Mouse (Mus musculus): ENCODE measurements around the gene Tomm20.

Tomm20 gene

DNA sequence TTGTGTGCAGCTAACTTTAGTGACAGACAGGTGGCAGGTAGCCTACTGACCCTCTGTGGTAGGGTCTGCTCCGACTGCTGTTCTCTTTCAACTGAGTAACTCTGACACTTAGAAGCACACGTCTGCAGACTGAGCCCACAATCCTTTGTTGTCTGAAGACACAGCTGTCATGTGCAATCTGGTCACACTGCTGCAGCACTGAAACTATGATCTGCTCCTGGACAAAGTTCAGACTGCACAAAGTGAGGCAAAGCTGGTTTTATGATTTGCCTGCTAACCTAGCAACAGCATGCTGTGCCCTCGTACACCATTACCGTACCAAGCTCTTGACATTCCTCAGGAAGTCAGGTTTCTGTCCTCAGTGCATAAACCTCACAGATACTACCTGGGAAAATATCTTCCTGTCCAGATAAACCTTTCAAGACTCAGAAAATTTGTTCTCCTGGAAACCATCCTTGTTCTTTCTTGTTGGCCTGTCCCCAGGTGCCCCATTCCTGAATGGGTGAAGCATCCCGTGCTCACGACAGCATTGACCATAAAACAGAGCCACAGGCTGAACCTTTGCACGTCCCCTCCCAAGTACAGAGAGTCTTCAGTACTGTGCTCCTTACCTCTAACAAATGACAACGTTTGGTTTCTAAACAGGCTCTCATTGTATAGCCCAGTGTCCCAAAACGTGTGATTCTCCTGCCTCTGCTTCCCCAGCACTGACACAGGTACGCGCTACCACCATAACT is 6.4 kb upstream of the Tomm20 start:
- no peak for DNase-seq

DNA sequence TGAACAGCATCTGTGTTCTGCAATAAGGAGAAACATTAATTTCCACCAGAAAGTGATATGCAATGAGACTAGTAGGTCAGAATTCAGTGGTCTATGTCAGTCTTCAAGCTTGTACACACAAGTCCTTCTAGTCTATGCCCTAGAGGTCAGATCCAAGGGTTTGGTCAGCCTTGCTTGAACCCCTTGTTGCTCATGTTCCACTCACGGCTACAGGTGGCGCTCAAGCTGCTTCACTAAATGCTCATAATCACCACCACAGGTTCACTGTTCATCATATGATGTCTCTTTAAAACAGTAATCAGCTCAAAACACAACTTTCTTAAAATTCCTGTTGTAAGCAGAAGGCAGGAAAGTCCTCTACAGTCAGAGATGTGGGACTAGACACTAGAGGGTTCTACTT is 3.9 kb upstream of the Tomm20 start:
- DNase-seq = no peak

DNA sequence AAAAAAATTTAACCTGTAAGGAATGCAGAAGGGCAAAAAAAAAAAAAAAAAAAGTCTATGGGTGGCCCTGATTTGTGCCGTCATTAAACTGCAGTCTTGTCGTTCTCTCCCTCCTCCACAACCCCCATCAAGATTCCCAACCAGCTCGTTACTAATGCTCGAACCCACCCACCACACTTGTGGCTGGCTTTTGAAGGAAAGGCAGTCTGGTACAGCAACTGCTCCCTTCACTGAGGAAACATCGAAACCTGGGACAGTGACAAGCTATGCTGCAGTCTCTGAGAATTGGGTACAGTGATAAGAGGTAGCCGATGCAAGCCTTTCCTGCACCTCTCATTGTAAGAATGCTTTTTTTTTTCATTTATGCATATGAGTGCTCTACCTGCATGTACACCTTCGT is 800 bp upstream of the Tomm20 start:
- no peak for DNase-seq

DNA sequence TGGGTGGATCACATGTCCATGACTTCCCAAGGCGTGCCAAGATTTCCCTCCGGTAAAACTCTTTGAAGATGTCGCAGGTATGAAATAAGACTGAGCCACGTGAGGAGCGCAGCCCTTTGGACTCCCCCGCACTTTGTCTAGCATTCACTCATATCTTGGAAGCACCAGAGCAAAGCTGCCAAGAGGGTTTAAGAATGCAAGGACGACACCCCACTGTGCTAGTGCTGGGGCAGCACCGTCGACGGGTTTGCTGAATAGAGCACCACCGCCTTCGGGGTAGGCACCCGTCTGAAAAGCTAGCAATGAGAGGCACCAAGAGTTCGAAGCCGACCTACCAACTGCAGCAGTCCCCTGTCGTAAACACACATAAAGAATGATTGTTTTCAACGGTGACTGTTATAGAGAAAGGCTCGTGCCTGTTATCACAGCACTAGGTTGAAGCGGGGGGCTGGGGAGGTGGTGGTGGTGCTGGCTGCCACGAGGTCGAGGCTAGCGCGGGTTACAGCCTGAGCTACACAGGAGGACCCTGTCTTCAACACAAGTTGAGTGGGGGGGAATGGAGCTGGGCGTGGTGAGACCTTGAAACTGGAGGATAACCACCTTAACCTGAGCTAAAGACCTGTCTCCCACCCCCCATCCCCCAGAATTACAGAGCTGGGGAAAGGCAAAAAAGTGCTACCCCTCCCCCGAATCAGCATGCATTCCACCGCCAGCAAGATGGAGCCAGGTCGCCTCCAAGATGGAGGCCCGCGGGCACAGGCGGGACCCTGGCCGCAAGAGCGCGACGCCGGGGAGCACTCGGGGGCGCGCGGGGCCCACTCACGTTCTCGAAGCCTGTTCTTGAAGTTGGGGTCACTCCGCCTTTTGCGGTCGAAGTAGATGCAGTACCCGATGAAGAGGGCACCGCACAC is 608 bp downstream of the Tomm20 start:
- DNase-seq = peak in 1 of 2 experiments; percentile 21

DNA sequence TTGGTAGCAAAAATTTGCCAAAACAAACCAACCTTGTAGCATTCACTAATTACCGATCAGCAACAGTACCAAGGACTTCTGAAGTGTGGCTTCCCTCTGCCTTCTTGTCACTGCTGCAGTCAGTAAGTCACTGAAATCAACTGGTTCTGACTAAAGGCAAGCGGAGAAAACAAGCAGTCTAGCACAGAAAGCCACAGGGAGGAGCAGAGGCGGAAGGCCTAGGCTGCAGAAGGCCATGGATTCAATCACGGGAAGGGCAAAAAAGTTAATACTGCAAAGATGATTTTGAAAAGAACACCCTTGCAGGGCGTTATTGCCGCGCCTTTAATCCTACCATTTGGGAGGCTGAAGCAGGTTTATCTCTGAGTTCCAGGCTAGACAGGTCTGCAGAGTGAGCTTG is 2.1 kb downstream of the Tomm20 start:
- no peak for DNase-seq

DNA sequence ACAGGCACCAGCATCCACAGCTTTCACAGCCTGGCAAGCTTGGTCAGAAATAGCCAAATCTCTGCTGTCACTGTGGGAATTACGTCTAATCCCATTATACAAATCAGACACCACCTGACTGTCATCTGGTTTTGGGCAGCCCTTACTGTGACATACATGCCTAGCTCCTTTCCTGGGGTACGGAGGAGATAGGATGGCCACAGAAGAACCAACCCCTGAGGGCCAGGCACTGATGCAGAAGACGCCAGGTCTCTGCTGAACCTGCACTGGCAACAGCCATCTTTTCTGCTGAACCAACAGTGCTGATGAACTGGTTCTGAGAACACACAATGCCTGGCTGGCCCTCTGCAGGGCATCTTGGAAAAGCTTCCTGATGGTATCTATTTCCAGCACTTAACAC is 8.3 kb downstream of the Tomm20 start:
- no peak for DNase-seq

DNA sequence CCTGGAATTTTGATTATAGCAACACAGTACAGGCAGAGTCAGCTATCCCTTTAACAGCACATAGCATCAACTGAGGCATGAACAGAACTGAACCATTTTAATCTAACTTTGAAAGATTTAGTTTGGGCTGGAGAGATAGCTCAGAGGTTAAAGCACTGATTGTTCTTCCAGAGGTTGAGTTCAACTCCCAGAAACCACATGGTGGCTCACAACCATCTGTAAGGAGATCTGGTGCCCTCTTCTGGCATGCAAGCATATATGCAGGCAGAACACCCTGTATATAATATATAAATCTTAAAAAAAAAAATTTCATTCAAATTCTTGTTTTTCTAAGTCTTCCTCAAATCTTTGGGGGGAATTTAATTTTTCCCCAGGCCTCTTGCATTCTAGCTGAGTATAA is 9.7 kb downstream of the Tomm20 start:
- DNase-seq = no peak

DNA sequence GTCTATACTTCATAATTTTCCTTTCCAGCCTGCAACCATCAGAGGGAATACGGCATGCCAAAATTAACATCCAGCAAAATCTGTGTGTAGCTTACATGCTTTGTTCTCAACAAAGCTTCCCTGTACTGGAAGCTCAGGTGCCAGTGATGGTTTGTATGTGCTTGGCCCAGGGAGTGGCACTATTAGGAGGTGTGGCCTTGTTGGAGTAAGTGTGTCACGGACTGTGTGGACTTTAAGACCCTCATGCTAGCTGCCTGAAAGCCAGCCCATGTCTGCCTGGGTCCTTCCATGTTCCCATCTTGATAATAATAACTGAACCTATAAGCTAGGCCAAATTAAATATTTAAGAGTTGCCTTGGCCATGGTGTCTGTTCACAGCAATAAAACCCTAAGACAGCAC is 10.3 kb downstream of the Tomm20 start:
- no peak for DNase-seq

DNA sequence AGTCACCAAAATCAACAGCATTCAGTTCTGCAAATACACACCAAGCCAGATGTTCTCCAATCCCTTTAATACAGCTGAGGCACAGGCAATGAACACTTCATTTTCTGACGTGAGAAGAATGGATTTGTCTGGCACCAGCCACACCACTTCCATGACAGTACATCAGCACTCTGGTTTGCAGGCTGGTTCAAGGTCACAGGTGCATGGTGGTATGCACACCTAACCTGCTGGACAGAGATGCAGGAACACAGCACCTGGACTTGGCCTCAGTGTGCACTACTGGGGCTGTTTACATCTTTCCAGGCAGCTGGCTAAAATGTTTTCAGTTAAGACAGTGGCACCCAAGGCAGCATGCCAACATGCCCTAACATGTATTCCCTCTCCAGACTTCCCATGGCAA is 13.0 kb downstream of the Tomm20 start:
- DNase-seq = no peak

DNA sequence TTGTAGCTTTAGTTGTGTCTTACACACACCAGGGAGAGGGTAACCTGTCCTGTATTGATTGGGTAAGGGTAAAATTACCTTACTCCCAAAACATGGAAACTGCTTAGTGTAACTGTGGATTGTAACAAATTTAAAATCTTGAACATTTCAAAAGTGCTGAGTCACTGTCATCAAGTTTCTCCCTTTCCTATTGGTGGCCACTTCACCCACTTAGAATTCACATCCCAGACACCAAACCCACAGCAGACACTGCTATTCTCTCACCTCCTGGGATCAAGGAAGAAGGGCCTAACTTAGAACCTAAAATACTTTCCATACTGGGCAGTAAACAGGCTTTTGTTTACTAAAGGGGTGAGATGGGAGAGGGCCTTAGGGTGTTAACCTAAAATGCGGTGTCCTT is 13.4 kb downstream of the Tomm20 start:
- DNase-seq = no peak

DNA sequence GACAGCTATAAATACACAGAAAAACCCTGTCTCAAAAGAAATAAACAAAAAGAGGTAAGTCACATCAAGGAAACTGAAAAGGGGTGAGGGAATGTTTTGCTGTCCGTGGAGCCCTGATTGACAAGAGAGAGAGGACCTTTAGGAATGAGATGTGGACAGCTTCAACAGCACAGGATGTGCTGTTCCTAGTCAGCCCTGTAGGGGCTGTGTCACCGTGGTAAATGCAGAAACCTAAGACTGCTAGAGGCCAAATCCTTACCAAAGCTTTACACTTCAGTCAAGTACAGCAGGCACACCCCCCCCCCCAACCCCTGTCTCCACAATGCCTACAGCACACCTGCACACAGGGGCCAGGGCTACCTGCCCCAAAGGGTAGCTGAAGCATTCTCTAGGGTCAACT is 13.9 kb downstream of the Tomm20 start:
- no peak for DNase-seq

DNA sequence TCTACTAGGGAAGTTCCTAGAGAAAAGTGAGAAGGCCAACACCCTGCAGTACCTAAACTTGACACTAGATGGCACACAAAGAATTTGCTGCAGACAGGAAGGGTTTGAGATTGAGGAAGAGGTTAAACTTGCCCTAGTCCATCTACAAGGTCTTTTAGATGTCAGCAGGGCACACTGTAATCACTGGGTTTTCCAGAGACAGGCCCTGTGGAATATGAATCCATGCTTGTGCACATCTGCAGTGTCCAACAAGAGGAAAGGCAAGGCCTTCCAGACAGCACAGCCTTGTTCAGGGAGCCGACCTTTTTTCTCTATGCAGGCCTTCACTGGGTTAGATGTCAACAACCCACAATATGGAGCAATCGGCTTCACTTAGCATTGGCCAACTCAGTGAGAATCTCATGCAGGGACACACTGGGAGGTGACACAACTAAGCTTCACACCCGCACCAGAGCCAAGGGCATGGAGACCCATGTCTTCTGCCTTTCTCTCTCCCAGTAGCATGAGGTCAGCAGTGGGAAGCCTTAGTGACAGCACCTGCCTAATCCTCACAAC is 16.0 kb downstream of the Tomm20 start:
- DNase-seq = peak in 1 of 2 experiments; percentile 67

DNA sequence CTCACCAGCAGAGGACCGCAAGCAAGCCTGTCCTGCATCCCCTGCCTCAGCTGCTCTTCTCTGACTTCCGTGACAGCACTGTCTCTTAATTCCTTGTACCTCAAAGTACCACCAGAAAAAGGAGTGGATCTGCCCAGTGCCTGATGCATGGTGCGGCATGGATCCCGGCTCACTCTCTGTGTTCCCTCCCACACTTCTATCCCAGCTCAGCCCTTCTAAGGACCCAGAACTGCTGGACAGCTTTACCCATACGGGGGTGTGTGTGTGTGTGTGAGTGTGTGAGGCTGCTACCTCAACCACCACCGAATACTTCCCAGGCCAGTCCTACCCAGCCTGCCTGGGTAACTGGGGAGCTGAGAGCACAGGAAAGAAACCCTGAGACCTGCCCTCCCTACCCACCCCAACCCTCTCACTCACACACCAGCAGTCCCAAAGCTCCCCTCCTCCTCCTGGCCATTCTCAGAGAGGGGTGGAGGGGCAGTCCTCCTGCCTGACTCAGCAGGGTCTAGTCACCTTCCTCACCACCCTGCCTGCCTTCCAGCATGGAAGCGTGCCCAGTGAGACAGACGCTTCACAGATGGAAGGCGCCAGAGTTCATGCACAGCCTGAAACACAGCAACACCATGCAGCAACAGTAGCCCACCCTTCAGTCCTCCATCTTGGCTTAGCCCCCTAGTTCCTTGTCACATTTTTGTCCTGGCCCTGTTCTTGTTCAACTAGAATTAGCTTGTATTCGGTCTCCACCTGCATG is 16.7 kb downstream of the Tomm20 start:
- DNase-seq = no peak

DNA sequence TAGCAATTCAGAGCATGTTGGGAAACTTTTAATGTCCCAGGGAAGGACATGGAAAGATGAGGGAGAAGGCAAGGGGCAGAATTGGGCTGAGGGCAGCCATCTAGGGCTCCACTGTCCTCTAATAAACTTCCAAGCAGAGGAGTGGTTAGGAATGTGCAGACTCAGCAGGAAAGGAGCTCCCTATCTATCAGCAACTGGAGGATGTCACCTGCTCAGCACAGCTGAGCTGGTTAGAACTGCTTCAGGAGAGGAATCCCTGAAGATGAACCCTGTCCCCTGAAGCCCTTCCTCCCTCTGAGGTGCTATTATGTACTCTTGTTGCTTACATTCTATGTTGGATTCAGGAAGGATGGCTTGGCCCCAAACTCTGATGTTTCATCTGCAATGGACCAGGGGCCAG is 17.6 kb downstream of the Tomm20 start:
- DNase-seq = no peak

DNA sequence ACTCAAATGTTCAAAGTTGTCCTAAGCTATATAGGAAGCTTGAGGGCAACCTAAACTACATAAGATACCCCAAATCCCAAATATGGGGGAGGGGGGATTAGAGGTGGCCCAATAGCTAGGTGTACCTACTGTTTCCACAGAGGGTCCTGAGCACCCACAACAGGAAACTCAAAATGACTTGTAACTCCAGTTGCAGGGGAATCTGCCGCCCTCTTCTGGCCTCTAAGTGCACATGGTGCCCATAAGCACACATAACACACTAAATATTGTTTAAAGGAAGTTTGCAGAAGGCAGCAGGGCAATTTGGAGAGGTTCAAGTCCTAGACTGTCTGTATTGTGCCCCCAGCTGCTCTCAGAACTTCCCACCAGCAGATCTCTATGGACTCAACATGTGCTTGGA is 18.6 kb downstream of the Tomm20 start:
- no peak for DNase-seq

DNA sequence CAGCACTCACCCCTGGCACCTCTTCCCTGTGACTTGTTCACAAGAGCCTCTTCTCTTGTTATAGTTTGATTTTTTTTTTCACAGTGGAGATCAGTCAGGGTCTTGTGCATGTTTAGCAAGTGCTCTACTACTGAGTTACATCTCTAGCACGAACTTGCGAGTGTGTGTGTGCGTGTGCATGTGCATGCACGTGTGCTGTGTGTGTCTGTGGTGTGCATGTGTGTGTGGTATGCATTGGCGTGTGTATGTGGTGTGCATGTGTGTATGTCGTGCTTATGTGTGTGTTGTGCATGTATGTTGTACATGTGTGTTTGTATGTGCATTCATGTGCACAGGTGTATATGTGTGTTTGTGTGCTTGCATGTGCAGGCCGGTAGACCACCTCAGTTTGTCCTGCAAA is 22.7 kb downstream of the Tomm20 start:
- no peak for DNase-seq

DNA sequence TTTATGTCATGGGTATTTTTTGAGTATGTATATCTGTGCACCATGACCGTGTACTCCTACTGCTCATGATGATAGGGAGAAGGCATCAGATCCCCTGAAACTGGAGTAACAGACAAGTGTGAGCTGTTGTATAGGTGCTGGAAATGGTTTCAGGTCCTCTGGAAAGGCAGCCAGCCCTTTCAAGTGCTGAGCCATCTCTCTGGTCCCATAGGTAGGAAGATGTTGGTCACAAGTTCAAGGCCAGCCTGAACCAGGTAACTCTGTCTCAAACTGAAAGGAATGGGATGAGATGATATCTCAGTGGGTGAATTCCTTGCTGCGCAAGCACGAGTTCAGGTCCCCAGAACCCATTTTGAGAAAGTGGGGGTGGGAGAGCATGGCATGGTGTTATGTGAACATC is 24.2 kb downstream of the Tomm20 start:
- DNase-seq = no peak

DNA sequence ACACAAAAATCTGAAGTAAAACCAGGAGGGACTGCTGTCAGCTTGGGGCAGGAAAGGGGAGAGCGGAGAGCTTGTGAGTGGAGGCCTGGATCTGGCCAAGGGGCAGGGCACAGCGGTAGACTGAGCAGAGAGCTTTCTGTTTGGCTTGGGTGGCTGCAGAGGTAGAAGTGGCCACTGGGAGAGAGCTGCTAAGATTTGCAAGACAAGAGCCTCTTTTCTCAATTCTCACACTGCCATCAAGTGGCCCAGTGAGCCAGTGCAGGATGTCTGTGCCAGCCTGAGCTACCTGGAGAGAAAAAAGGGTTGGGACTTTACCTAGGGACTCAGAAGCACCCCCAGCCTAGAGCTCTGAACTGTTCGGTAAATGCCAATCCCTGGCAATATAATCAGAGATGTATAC is 24.8 kb downstream of the Tomm20 start:
- DNase-seq = peak; percentile 38 to 67

DNA sequence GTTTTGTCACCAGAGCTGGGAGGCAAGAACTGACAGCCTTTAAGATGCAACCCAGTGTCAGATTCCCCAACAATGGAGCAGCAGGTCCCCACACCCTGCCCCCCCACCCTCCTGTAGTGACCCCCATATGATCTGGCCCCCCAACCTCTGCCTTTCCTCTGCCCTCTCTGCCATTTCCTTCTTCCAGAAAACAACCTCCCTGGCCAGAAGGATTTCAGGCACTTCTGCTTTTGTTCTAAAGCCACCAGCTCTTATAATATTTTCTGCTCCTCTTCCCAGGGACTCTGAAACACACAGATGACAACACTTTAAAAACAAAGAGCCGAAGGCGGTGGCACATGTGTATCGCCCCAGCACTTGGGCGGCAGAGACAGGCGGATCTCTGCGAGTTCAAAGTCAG is 25.3 kb downstream of the Tomm20 start:
- DNase-seq = no peak

DNA sequence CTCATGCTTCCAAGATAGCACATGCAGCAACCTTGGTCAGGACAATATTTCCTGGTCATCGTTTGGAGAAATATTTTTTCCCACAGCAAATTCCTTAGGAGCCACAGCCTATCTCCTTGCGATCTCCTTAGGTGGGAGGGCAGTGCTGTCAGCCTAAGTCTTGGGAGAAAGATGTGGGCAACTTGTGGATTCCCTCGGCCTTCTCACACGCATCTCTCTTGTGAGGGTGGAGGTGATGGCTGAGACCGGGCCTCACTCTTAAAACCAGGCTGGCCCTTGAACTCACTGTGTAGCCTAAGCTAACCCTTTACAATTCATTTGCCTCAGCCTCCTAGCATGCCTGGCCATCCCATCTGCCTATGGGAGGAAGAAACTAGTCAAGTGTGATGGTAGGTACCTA is 25.9 kb downstream of the Tomm20 start:
- no peak for DNase-seq

DNA sequence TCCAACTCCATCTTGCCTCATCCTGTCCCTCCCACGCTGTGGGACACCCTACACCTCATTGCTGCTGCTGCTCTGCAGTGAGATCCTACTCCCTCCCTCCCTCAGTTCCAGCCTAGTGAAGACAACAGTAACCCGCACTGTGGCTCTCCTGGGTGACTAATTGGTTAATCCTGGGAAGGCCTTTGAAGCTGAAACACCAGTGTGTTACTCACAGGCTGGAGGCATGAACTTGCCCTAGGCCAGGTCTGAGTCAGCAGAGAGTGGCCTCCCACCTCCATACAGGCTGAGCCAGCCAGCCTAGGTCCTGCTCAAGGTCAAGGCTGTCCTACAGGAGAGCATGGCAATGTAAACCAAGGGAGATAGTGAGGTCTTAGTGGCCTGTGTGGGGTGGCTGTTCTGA is 26.4 kb downstream of the Tomm20 start:
- DNase-seq = no peak

DNA sequence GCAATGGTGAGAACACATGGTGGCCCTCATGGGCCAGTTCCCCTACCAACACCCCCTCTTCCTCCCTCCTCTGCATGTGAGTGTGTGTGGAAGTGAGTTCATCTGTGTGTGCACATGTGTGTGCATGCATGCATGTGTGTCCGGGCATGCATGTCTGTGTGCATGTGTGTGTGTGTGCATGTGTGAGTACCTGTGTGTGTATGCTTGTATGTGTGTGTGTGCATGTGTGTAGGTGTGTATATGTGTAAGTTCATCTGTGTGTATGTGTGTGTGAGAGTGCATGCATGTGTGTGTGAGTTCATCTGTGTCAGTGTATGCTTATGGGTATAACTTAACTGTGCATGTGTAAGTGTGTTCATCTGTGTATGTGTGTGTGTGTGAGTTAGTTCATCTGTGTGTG is 27.3 kb downstream of the Tomm20 start:
- no peak for DNase-seq

DNA sequence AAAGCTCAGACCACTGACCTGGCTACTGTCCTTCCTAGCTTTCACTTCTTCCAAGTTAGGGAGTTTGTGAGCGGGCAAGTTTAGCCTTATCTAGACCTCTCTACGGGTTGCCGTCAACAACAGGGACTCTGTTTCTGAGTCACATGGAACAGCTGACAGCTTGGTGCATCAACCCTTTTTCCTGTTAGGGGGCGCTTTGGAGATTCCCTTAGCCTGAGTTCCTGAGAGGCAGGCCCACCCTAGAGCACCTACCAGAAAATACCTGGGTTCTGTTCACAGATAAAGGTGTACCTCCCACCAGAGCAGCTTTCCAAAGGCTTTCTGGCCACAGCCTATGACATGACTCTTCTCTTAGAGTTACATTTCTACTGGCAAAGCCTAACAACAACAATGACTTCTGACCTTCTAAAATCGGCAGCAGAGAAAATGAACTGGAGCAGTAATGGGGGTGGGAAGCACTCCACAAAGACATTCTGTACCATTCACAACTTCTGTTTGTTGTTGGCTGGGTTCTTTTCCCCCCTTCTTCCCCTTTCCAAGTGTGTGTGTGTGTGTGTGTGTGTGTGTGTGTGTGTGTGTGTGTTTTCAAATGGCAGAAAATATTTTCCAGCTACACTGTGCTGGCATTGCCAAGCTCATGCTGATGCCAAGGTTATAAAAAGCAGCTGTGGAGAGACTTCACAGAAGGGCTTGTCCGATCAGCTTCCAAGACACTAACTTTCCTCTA is 28.3 kb downstream of the Tomm20 start:
- no peak for DNase-seq

All from spleen, adult 18-20 months (tissue).